Mouse (Mus musculus) CH12.LX (cell line): Measurements from ENCODE around the gene Cmtm8. TPM values are rescaled to one million over a fixed set of nuclear protein-coding genes. Genes with fewer than 3 reads are reported as not detected.

ENCODE experiments used
- DNase-seq: peaks from one replicate; pipeline ENCODE4 v3.0.0-alpha.2; 2013; ENCODE audit errors: extremely low read depth
- H3K27ac ChIP-seq: 2 replicates; pipeline ENCODE4 v1.5.1; 2012; ENCODE audit warnings: low read depth, mild to moderate bottlenecking, control low read depth, moderate library complexity; ENCODE audit not compliant: insufficient read depth
- H3K27me3 ChIP-seq: replicated peaks from 2 replicates; pipeline ENCODE3; 2012; ENCODE audit warnings: inconsistent platforms
- H3K36me3 ChIP-seq, 2 experiments: replicated peaks in 1 of 2; 2 replicates each; pipeline versions ENCODE3 to v1.6.1; 2012; ENCODE audit warnings: inconsistent platforms in 1 of 2, low read length in 1 of 2, mild to moderate bottlenecking in 1 of 2, mixed read lengths in 1 of 2, moderate library complexity in 1 of 2; ENCODE audit not compliant: control insufficient read depth in 1 of 2, insufficient read depth in 1 of 2
- H3K4me1 ChIP-seq, 2 experiments: 2 replicates each; pipeline ENCODE4 v1.6.1; 2012; ENCODE audit warnings: inconsistent platforms in 1 of 2, moderate library complexity in 1 of 2; ENCODE audit not compliant: insufficient read depth in 2 of 2, control insufficient read depth in 1 of 2
- H3K4me2 ChIP-seq: 2 replicates; pipeline ENCODE4 v1.6.1; 2012; ENCODE audit warnings: low read depth, mild to moderate bottlenecking, control low read depth; ENCODE audit not compliant: poor library complexity, insufficient read depth, severe bottlenecking
- H3K4me3 ChIP-seq, 3 experiments: fragments of 150-350 bp in 1 of 3; sonication (generic) in 1 of 3; replicated peaks in 1 of 3; 2 replicates each; pipeline versions ENCODE3 to v1.5.1; 2011 to 2012; ENCODE audit warnings: low read depth in 2 of 3, low read length in 2 of 3, mild to moderate bottlenecking in 2 of 3, moderate library complexity in 2 of 3, control low read depth in 1 of 3, improper control_type of control experiment in 1 of 3, inconsistent platforms in 1 of 3, mixed read lengths in 1 of 3; ENCODE audit not compliant: poor library complexity in 1 of 3
- H3K79me2 ChIP-seq: replicated peaks from 2 replicates; pipeline ENCODE4 v1.6.1; 2012; ENCODE audit warnings: mild to moderate bottlenecking, moderate library complexity; ENCODE audit not compliant: control insufficient read depth, poor library complexity, insufficient read depth, severe bottlenecking; ENCODE audit errors: extremely low read depth
- H3K9ac ChIP-seq: 2 replicates; pipeline ENCODE4 v1.6.1; 2012; ENCODE audit warnings: low read depth, mild to moderate bottlenecking, control low read depth, moderate library complexity; ENCODE audit not compliant: insufficient read depth
- H3K9me3 ChIP-seq: replicated peaks from 2 replicates; pipeline ENCODE3; 2012; ENCODE audit warnings: low read length, inconsistent platforms, mixed read lengths
- BHLHE40 ChIP-seq: IDR thresholded peaks from 2 replicates; pipeline ENCODE4 v1.6.1; 2011; ENCODE audit warnings: mild to moderate bottlenecking, low read depth, low read length, improper control_type of control experiment
- CHD1 ChIP-seq: IDR thresholded peaks from 2 replicates; pipeline ENCODE4 v1.6.1; 2012; ENCODE audit warnings: low read depth, low read length, improper control_type of control experiment, inconsistent platforms
- CTCF ChIP-seq, 2 experiments: IDR thresholded peaks in 1 of 2; conservative IDR thresholded peaks in 1 of 2; 2 replicates each; pipeline ENCODE4 v1.5.1; 2011 to 2012; ENCODE audit warnings: low read depth in 2 of 2, low read length in 2 of 2, improper control_type of control experiment in 1 of 2, inconsistent platforms in 1 of 2, mild to moderate bottlenecking in 1 of 2, moderate library complexity in 1 of 2
- E2F4 ChIP-seq: IDR thresholded peaks from 2 replicates; pipeline ENCODE4 v1.6.1; 2011; ENCODE audit warnings: low read depth, low read length, improper control_type of control experiment; ENCODE audit not compliant: insufficient replicate concordance
- EP300 ChIP-seq: IDR thresholded peaks from 2 replicates; pipeline ENCODE4 v1.6.1; 2011; ENCODE audit warnings: low read length, improper control_type of control experiment
- ETS1 ChIP-seq: conservative IDR thresholded peaks from 2 replicates; pipeline ENCODE4 v1.6.1; 2012; ENCODE audit warnings: low read depth, mild to moderate bottlenecking, inconsistent platforms, low read length, improper control_type of control experiment, moderate library complexity
- KAT2A ChIP-seq: IDR thresholded peaks from 2 replicates; pipeline ENCODE4 v1.6.1; 2012; ENCODE audit warnings: low read length, improper control_type of control experiment, inconsistent platforms; ENCODE audit not compliant: insufficient replicate concordance
- MXI1 ChIP-seq: IDR thresholded peaks from 2 replicates; pipeline ENCODE4 v1.6.1; 2011; ENCODE audit warnings: mild to moderate bottlenecking, low read depth, low read length, improper control_type of control experiment
- PAX5 ChIP-seq: IDR thresholded peaks from 2 replicates; pipeline ENCODE4 v1.6.1; 2012; ENCODE audit warnings: low read length, inconsistent platforms, mixed read lengths
- POLR2A ChIP-seq: IDR thresholded peaks from 2 replicates; pipeline ENCODE4 v1.6.1; 2011; ENCODE audit warnings: low read depth, mild to moderate bottlenecking, improper control_type of control experiment, low read length
- POLR2AphosphoS2 ChIP-seq: IDR thresholded peaks from 2 replicates; pipeline ENCODE4 v1.6.1; 2011; ENCODE audit warnings: low read depth, low read length, improper control_type of control experiment
- RAD21 ChIP-seq: IDR thresholded peaks from 2 replicates; pipeline ENCODE4 v1.6.1; 2011; ENCODE audit warnings: low read depth, mild to moderate bottlenecking, low read length, improper control_type of control experiment, moderate library complexity
- SMC3 ChIP-seq: IDR thresholded peaks from 2 replicates; pipeline ENCODE4 v1.6.1; 2011; ENCODE audit warnings: low read depth, low read length, improper control_type of control experiment
- TCF12 ChIP-seq: IDR thresholded peaks from 2 replicates; pipeline ENCODE4 v1.6.1; 2014; ENCODE audit warnings: low read depth, mild to moderate bottlenecking, inconsistent platforms, low read length, improper control_type of control experiment
- UBTF ChIP-seq: IDR thresholded peaks from 2 replicates; pipeline ENCODE4 v1.6.1; 2012; ENCODE audit warnings: low read depth, mild to moderate bottlenecking, inconsistent platforms, low read length, improper control_type of control experiment, moderate library complexity
- USF1 ChIP-seq: IDR thresholded peaks from 2 replicates; pipeline ENCODE4 v1.6.1; 2014; ENCODE audit warnings: low read depth, mild to moderate bottlenecking, inconsistent platforms, low read length, improper control_type of control experiment
- USF2 ChIP-seq: conservative IDR thresholded peaks from 2 replicates; pipeline ENCODE4 v1.6.1; 2011; ENCODE audit warnings: low read depth, low read length, improper control_type of control experiment
- ZC3H11A ChIP-seq: IDR thresholded peaks from 2 replicates; pipeline ENCODE4 v1.6.1; 2012; ENCODE audit warnings: low read depth, mild to moderate bottlenecking, inconsistent platforms, low read length, improper control_type of control experiment
- ZMIZ1 ChIP-seq: IDR thresholded peaks from 2 replicates; pipeline ENCODE4 v1.6.1; 2012; ENCODE audit warnings: low read depth, mild to moderate bottlenecking, inconsistent platforms, low read length, improper control_type of control experiment
- dilution Hi-C: fragments of 300-500 bp; cut with MboI; formaldehyde crosslinking; loops from 2 replicates; pipeline ENCODE4 v1.14.3; 2020; ENCODE audit warnings: low sequenced_read_pairs; ENCODE audit not compliant: extremely low pct_unique_long_range_greater_than_20kb, extremely low pct_ligation_motif_present
- in situ Hi-C: fragments of 300-500 bp; cut with MboI; formaldehyde crosslinking; loops from 3 replicates; pipeline ENCODE4 v1.14.3; 2019; ENCODE audit warnings: low sequenced_read_pairs, low pct_ligation_motif_present, low pct_unique_long_range_greater_than_20kb, mixed read lengths
- polyA plus RNA-seq: library from polyadenylated mRNA; unstranded; fragments of >175 nt; gene quantifications from 2 replicates; pipeline ENCODE4 v1.2.1, GENCODE M21; 2012; ENCODE audit warnings: low read depth; ENCODE audit not compliant: insufficient read length
- total RNA-seq, 2 experiments: library from RNA; depleted of rRNA; stranded (reverse); fragments of 300-350 nt in 1 of 2; fragments of >200 nt in 1 of 2; gene quantifications; 2 replicates each; pipeline ENCODE4 v1.2.3; 2012 to 2014

Cmtm8 gene
- total and polyA plus RNA-seq, 3 experiments = 1.6 to 4.1 (median 2.7) TPM

DNA sequence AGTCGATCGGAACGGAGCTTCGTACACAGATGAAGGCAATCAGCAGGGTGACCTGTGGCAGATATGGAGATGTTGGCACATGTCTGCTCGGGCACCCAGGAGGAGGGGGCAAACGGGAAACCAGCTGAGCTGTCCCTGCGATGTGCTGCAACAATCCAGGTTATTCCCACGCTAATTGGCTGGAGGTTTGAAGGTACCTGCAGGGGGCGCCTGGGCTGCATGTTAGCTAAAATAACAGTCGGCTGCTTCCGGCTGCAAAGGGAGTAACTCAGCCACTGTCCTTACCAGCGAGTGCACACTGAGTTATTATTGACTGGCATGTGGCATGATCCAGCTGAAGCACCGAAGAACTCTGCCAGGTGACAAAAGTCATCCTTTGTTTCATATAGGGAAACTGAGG, 80.6 kb downstream of the Cmtm8 start:
- Histone ChIP-seq H3K27ac (no peak overlapping the region), H3K79me2 (no peaks in the 10 kb centered on the region; the same call in 1 of the 2 replicates), H3K4me2 (no peak overlapping the region), H3K36me3 (peaks cover 13 to 47% of the 10 kb centered on the region in 2 experiments), H3K9me3 (no peaks in the 10 kb centered on the region), H3K9ac (no peak overlapping the region), H3K4me3 (no peak overlapping the region), H3K4me1 (peaks cover 30 to 53% of the 10 kb centered on the region in 2 experiments), H3K27me3 (no peaks in the 10 kb centered on the region)
- in situ Hi-C loops = no loop called here
- DNase-seq = peak; percentile 48
- TF ChIP-seq PAX5 (no peak), UBTF (no peak), SMC3 (peak; percentile 55), ZMIZ1 (no peak), CTCF (conservative IDR thresholded peaks at IDR 0.05 in 1 of 2, IDR thresholded peaks at IDR 0.05 in 1 of 2; ENCODE audit: low read depth in 2 of 2, low read length in 2 of 2) (peak; percentile 30 to 69; a peak in 3 of 4 replicates), USF1 (no peak), MXI1 (no peak), POLR2A (no peak), EP300 (no peak), BHLHE40 (no peak), RAD21 (peak; percentile 64), POLR2AphosphoS2 (no peak), ETS1 (no peak), E2F4 (no peak), KAT2A (no peak), USF2 (no peak)
- dilution Hi-C loops = no loop called here

DNA sequence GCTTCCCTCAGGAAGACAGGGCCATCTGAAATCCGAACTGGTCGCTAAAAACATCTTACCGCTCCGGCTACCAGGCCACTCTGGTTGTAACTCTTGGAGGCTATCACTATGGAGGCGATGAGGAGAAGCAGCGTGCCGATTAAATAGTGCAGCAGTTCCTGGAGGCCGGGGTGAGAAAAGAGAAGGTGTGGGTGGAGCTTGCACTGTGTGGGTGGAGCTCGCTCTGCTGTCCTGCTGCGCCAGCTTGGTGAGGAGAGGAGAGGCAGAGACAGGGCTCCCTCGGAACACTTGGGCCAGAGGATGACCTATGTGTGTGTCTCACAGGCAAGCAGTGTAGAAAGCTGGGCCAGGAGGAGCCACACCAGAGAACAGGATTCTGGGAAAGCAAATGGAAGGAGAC, 82.1 kb downstream of the Cmtm8 start:
- peaks cover 15 to 45% of the 10 kb centered on the region in 2 experiments for H3K36me3 ChIP-seq
- in situ Hi-C loops (no loop called here), dilution Hi-C loops (no loop called here)

More for the DNA sequence above, 82.1 kb downstream of the Cmtm8 start:
- Histone ChIP-seq H3K4me2 (no peak overlapping the region), H3K4me1 (peaks cover 28 to 53% of the 10 kb centered on the region in 2 experiments), H3K4me3 (peak overlapping the region in 1 of 3 experiments; percentile 33), H3K79me2 (no peaks in the 10 kb centered on the region; the same call in 1 of the 2 replicates), H3K9me3 (no peaks in the 10 kb centered on the region), H3K27ac (peak overlapping the region; percentile 11; the same call in 1 of the 2 replicates), H3K9ac (no peak overlapping the region), H3K27me3 (no peaks in the 10 kb centered on the region)
- no peak for DNase-seq
- TF ChIP-seq USF2 = no peak
- TF ChIP-seq CHD1 = no peak
- no peak for TF ChIP-seq MXI1
- no peak for TF ChIP-seq ZMIZ1
- no peak for TF ChIP-seq TCF12
- TF ChIP-seq ZC3H11A = no peak
